Mouse (Mus musculus) embryonic stem cell, embryonic (primary cell): ENCODE measurements at regions not wholly inside any gene's neighbourhood (a gene's known extent, or its start where the extent isn't known, plus 50 kb on each side); places are given as distances from the start of the nearest gene placed in this dataset.

Source experiments
- CTCF ChIA-PET, 4 experiments: fragments of 300-600 bp in 2 of 4; fragments of 350-600 bp in 2 of 4; sonication (Branson Sonifier 250); formaldehyde crosslinking; loops; one replicate each; lab custom pipeline; 2022; ENCODE audit warnings: inconsistent platforms in 2 of 4; lab: Charles Lee
- POLR2A ChIA-PET, 4 experiments: fragments of 300-600 bp in 2 of 4; fragments of 350-600 bp in 2 of 4; sonication (Branson Sonifier 250); formaldehyde crosslinking; loops; one replicate each; lab custom pipeline; 2022; ENCODE audit warnings: antibody characterized with exemption in 4 of 4, inconsistent platforms in 1 of 4; lab: Charles Lee

DNA sequence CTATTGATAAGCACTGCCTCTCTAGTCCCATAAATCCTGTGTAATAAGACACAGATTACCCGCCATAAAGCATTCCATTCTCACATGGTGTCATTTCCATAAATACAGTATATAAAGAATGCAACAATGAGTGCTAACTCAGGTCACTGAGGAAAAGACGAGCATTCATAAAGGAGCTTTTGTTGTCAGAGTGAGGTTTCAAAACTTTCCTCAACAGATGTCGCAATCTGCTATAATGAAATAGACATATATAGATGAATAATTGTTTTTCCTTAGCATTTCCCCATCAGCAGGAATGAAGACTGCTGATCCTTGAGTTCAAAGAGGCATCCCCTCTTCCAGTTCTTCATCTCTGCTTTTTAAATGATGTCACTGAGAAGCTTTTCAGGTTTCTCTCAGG lies 270.3 kb downstream of the Brinp2 start:
- ChIA-PET POLR2A (no interaction called here), CTCF (no interaction called here)

GRCm38 (mm10) chr1:158097500-158097899 lies 258.6 kb downstream of the Brinp2 start:
- ChIA-PET POLR2A (no interaction called here), CTCF (no interaction called here)

DNA sequence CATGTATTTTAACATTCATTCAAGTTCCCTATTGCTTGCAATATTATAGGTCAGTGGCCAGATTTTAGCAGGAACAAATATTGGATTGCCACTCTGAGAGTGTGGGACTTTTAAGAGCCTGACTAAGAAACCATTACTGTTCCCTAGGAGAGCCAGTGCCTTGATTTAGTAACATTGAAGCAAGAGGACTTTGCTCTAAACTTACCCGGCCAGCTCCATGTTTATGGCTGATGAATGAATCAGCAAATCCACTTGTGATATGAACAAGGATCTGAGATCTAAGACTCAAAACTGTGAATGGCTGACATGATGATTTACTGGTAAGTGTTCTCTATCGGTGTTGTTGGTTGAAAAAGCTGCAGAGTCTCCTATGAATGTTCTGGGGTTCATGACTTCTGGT lies 236.4 kb downstream of the Brinp2 start:
- ChIA-PET CTCF (no interaction called here), POLR2A (no interaction called here)

GRCm38 (mm10) chr1:158124902-158125301 lies 231.2 kb downstream of the Brinp2 start:
- ChIA-PET POLR2A (no interaction called here), CTCF (no interaction called here)

DNA sequence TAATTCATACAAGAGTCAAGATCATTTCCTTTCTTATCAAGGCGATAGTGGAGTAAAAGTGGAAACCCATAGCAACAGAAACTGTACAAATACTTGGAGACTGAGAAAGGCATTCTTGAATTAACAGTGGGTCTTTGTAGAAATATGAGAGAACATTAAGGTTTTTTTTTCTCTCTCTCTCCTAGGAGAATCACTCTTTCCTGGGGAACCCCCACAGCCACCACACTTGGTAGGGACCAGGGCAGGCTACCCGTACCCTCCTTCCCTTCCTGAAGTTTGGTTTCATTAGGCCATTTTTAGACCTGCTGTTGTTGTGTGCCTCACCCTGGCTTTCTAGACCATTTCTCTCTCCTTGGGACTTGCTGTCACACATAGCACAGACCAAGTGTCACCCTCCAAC lies 229.9 kb downstream of the Brinp2 start:
- ChIA-PET CTCF (no interaction called here), POLR2A (interaction anchor here in 1 of 4 experiments (0.7 kb wide), 1 partner anchor 1066 kb away, joined by 4 read pairs; no protein-coding TSS in a partner anchor)

GRCm38 (mm10) chr1:158129243-158129770 lies 226.8 kb downstream of the Brinp2 start:
- CTCF ChIA-PET = interaction anchor here in 1 of 4 experiments (0.6 kb wide), 1 partner anchor 183 kb away, joined by 3 read pairs; no protein-coding TSS in a partner anchor
- POLR2A ChIA-PET = no interaction called here

GRCm38 (mm10) chr1:158147525-158147924 lies 208.6 kb downstream of the Brinp2 start:
- ChIA-PET CTCF (no interaction called here), POLR2A (no interaction called here)

- CTCF ChIA-PET = no interaction called here
- POLR2A ChIA-PET = no interaction called here
Measured at GRCm38 (mm10) chr1:158148035-158148434, 208.1 kb downstream of the Brinp2 start.

DNA sequence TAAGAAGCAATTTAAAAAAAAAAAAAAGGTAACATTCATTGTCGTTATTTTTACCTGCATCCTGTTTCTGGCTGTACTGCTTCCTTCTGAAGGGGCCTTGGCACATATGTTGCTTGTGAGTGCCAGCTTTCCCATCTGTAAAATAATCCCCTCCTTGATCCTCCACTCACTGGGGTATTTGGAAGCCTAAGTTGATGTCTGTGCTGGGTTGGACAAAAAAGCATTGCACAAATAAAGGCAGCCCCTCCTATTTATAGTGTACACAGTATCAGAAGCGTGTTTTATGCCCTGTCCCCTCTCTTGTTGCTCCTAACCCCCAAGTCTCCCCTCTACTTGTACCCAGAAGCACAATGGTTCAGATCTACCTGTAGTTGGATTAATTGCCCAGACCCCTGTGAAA lies 195.0 kb downstream of the Brinp2 start:
- CTCF ChIA-PET = no interaction called here
- POLR2A ChIA-PET = no interaction called here

GRCm38 (mm10) chr1:158161533-158161932 lies 194.6 kb downstream of the Brinp2 start:
- ChIA-PET CTCF (no interaction called here), POLR2A (no interaction called here)

- ChIA-PET POLR2A (no interaction called here), CTCF (no interaction called here)
Measured at GRCm38 (mm10) chr1:158163411-158163810, 192.7 kb downstream of the Brinp2 start.

DNA sequence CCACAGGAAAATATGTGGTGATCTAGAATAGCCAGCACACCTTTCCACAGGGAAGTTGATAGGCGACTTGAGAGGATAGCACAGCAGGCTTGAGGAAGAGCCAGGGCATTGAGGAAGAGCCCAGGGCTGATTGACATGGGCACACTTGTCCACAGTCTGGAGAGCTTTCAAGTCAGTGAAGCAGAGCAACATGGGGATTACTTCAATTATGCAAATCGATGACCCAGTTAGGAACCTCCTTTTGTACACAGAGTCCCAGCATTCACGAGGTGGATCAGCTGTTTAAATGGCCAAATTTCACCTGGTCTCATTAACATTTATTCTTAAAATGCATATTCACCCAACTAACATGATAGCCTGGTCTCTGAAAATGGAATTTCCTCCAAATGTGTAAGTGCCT lies 186.1 kb downstream of the Brinp2 start:
- CTCF ChIA-PET = no interaction called here
- POLR2A ChIA-PET = no interaction called here

- POLR2A ChIA-PET = no interaction called here
- CTCF ChIA-PET = no interaction called here
Measured at GRCm38 (mm10) chr1:158180095-158180494, 176.0 kb downstream of the Brinp2 start.

DNA sequence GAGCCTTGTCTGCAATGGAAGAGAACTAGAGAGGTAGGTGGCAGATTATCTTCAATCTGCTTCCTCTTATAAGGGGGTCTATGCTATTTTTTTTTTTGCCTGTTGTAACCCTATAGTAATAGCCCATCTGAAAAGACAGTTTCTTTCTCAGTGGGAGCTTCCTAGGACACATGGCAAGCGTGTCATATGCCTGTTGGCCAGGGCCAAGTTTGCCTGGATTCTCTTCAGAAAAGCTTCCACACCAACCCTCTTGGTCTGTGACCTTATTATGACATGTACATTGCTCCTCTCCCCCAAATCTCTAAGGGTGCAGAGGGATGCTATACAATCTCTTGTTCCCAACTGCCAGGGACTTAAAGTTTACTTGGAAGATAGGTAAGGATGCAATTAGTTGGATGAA lies 174.8 kb downstream of the Brinp2 start:
- ChIA-PET POLR2A (no interaction called here), CTCF (no interaction called here)

GRCm38 (mm10) chr1:158187651-158188050 lies 168.5 kb downstream of the Brinp2 start:
- POLR2A ChIA-PET = no interaction called here
- CTCF ChIA-PET = no interaction called here

- ChIA-PET POLR2A (no interaction called here), CTCF (interaction anchor here in 1 of 4 experiments (0.7 kb wide), 1 partner anchor 1204 kb away, joined by 3 read pairs; no protein-coding TSS in a partner anchor)
Measured at GRCm38 (mm10) chr1:158192841-158193551, 163.1 kb downstream of the Brinp2 start.

GRCm38 (mm10) chr1:158193968-158194565 lies 162.1 kb downstream of the Brinp2 start:
- CTCF ChIA-PET = interaction anchor here in 1 of 4 experiments (0.6 kb wide), 1 partner anchor 73 kb away, joined by 8 read pairs; no protein-coding TSS in a partner anchor
- POLR2A ChIA-PET = no interaction called here
